In genomic region chr13:58400576-58400975, GRCm38 (mm10) we compare ENCODE assay signal across 8 mouse cellular contexts. TPM values are rescaled to one million over a fixed set of nuclear protein-coding genes. Genes with fewer than 3 reads are reported as not detected.
DNase-seq lines count a peak whose midpoint lies in the region; ATAC-seq and TF ChIP-seq lines count a peak whose summit lies in the region.

No protein-coding gene starts in this region.

- intact Hi-C loops in left cerebral cortex, postnatal 14 days (cut with DNase I), result loop anchor here (5.0 kb wide), 3 partner anchors 122 to 187 kb away; no protein-coding TSS in a partner anchor

- in situ Hi-C loops in CH12.LX (cut with MboI; ENCODE audit: low pct_ligation_motif_present, low pct_unique_long_range_greater_than_20kb, low sequenced_read_pairs), result no loop called here

- H3K9me3 ChIP-seq in CH12.LX (replicated peaks; ENCODE audit: low read length), result no peaks in the 10 kb centered on the region
- H3K9me3 ChIP-seq in forebrain, postnatal 0 days (ENCODE audit: low read length), result no peaks in the 10 kb centered on the region

- H3K4me2 ChIP-seq in CH12.LX (ENCODE audit: insufficient read depth, low read depth, poor library complexity, severe bottlenecking), result peak overlapping the region; percentile 66; the same call in 1 of the 2 replicates
- peak overlapping the region; percentile 76 for H3K4me2 ChIP-seq in forebrain, postnatal 0 days (ENCODE audit: low read depth)

- no peak for TF ChIP-seq EP300 in CH12.LX (IDR thresholded peaks at IDR 0.05; ENCODE audit: low read length)

- no peak for TF ChIP-seq CTCF in CH12.LX (conservative IDR thresholded peaks at IDR 0.05 in 1 of 2, IDR thresholded peaks at IDR 0.05 in 1 of 2; ENCODE audit: low read depth in 2 of 2, low read length in 2 of 2)
- TF ChIP-seq CTCF in forebrain, postnatal 0 days (IDR thresholded peaks at IDR 0.05; ENCODE audit: low read depth), result no peak

- dilution Hi-C loops in CH12.LX (cut with MboI; ENCODE audit: extremely low pct_ligation_motif_present, extremely low pct_unique_long_range_greater_than_20kb, low sequenced_read_pairs), result no loop called here

- H3K79me2 ChIP-seq in CH12.LX (replicated peaks; ENCODE audit: control insufficient read depth, extremely low read depth, insufficient read depth, poor library complexity, severe bottlenecking), result peaks cover 51% of the 10 kb centered on the region
- peaks cover 84% of the 10 kb centered on the region for H3K79me2 ChIP-seq in macrophage (ENCODE audit: inconsistent target)

- no peak for TF ChIP-seq POLR2A in CH12.LX (IDR thresholded peaks at IDR 0.05; ENCODE audit: low read depth, low read length)

- no peak for TF ChIP-seq RAD21 in CH12.LX (IDR thresholded peaks at IDR 0.05; ENCODE audit: low read depth, low read length)

- peaks cover 0 to 21% of the 10 kb centered on the region in 2 experiments; a peak in 2 of 4 replicates for H3K4me1 ChIP-seq in CH12.LX (ENCODE audit: control insufficient read depth in 1 of 2, insufficient read depth in 2 of 2)
- 0 out of 2 replicates have a peak, but pooled peaks cover 2% of the 10 kb centered on the region for H3K4me1 ChIP-seq in forebrain, postnatal 0 days (ENCODE audit: insufficient read depth)

- peak overlapping the region; percentile 91 for H3K9ac ChIP-seq in CH12.LX (ENCODE audit: insufficient read depth, low read depth)
- peak overlapping the region; percentile 100 for H3K9ac ChIP-seq in forebrain, postnatal 0 days

- no peak for ATAC-seq in forebrain, postnatal 0 days

- no peaks in the 10 kb centered on the region for H3K27me3 ChIP-seq in CH12.LX (replicated peaks)
- H3K27me3 ChIP-seq in forebrain, postnatal 0 days (ENCODE audit: insufficient read depth, low read length), result no peaks in the 10 kb centered on the region

- WGBS in forebrain, postnatal 0 days, result 1% methylated on average over 11 of the region's 11 CpGs
- 0% methylated on average over 9 of the region's 11 CpGs for WGBS in macrophage (ENCODE audit: missing documents)

- H3K36me3 ChIP-seq in CH12.LX (replicated peaks in 1 of 2; ENCODE audit: control insufficient read depth in 1 of 2, insufficient read depth in 1 of 2, low read length in 1 of 2) (peaks cover 18 to 36% of the 10 kb centered on the region in 2 experiments), macrophage (ENCODE audit: inconsistent target) (peaks cover 43% of the 10 kb centered on the region)
- peaks cover 21% of the 10 kb centered on the region for H3K36me3 ChIP-seq in forebrain, postnatal 0 days (ENCODE audit: insufficient read depth)

- H3K27ac ChIP-seq in CH12.LX (ENCODE audit: insufficient read depth, low read depth), result no peak overlapping the region
- no peak overlapping the region for H3K27ac ChIP-seq in forebrain, postnatal 0 days (ENCODE audit: low read depth, low read length)
- H3K27ac ChIP-seq in macrophage, result peak overlapping the region; percentile 56

- peak; percentile 55 for DNase-seq in heart, adult 11 months
- DNase-seq in heart, postnatal 4 days, result no peak
- DNase-seq in CH12.LX (ENCODE audit: extremely low read depth), result peak; percentile 36
- no peak for DNase-seq in forebrain, postnatal 0 days
- no peak for DNase-seq in layer of hippocampus, adult 8-10 months (ENCODE audit: low spot score in 2 of 2)
- no peak for DNase-seq in left cerebral cortex, postnatal 14 days (ENCODE audit: low spot score in 2 of 2)
- DNase-seq in spleen, adult 12 weeks (ENCODE audit: low spot score), result no peak

- H3K4me3 ChIP-seq in CH12.LX (replicated peaks in 1 of 3; ENCODE audit: low read depth in 2 of 3, low read length in 2 of 3, poor library complexity in 1 of 3) (peak overlapping the region; percentile 87 to 96 (median 89)), macrophage (ENCODE audit: inconsistent target) (peak overlapping the region; percentile 88)
- H3K4me3 ChIP-seq in forebrain, postnatal 0 days (ENCODE audit: low read depth, low read length), result peak overlapping the region; percentile 100

TF ChIP-seq in CH12.LX, 34 proteins besides CTCF, POLR2A, EP300 and RAD21:
- TF ChIP-seq USF1 (IDR thresholded peaks at IDR 0.05; ENCODE audit: low read depth, low read length), result no peak
- no peak for TF ChIP-seq POLR2AphosphoS2 (IDR thresholded peaks at IDR 0.05; ENCODE audit: low read depth, low read length)
- no peak for TF ChIP-seq MYC (IDR thresholded peaks at IDR 0.05; ENCODE audit: low read depth, low read length)
- TF ChIP-seq TCF12 (IDR thresholded peaks at IDR 0.05; ENCODE audit: low read depth, low read length), result no peak
- TF ChIP-seq MAX (IDR thresholded peaks at IDR 0.05; ENCODE audit: low read length), result no peak
- no peak for TF ChIP-seq CHD2 (IDR thresholded peaks at IDR 0.05; ENCODE audit: low read length)
- no peak for TF ChIP-seq RCOR1 (conservative IDR thresholded peaks at IDR 0.05; ENCODE audit: low read depth, low read length)
- TF ChIP-seq ZMIZ1 (IDR thresholded peaks at IDR 0.05; ENCODE audit: low read depth, low read length), result no peak
- TF ChIP-seq NELFE (IDR thresholded peaks at IDR 0.05; ENCODE audit: low read depth, low read length), result no peak
TF ChIP-seq in CH12.LX: peak in this region for 0.

RNA-seq across cellular contexts. Expression of gene Rmi1, which starts 1.5 kb away (rescaled TPM):
- 10 to 100 TPM; 12.0 to 14.1 TPM for total RNA-seq in heart, postnatal 4 days (2021)
- total RNA-seq in CH12.LX (2012; rRNA removed), result 6.8 and 7.1 TPM in 2 replicates
- 7.7 and 8.4 TPM in 2 replicates for total RNA-seq in CH12.LX (2014; rRNA removed)
- 11.0 and 11.1 TPM in 2 replicates for polyA plus RNA-seq in CH12.LX (2012; ENCODE audit: insufficient read length, low read depth)
- total RNA-seq in forebrain, postnatal 0 days (2014; rRNA removed), result 14.0 and 20.8 TPM in 2 replicates
- 14.2 and 18.7 TPM in 2 replicates for polyA plus RNA-seq in forebrain, postnatal 0 days (2015; fragmentation: Nextera tagmentation; extraction: Ambion mirVana)
- 10 to 100 TPM; 20.6 to 95.2 (median 43.9) TPM for total RNA-seq in macrophage (2018; cell fraction: chromatin; rRNA removed)
- total RNA-seq in macrophage (2018; cell fraction: cytosol; rRNA removed), result 10 to 100 TPM in 25 of 26 experiments, 1 to 10 TPM in 1; 8.2 to 27.1 (median 16.7) TPM
- total RNA-seq in macrophage (2018; cell fraction: nucleus; rRNA removed), result 100 to 1,000 TPM in 1 of 26 experiments, 10 to 100 TPM in 25; 22.3 to 101 (median 41.2) TPM
- 18.1 to 36.6 TPM (median 36.0 TPM) in 3 replicates for polyA plus RNA-seq in macrophage (2018)
- 10 to 100 TPM; 17.0 to 20.7 (median 18.1) TPM for total RNA-seq in layer of hippocampus, adult 8-10 months (2022)
- total RNA-seq in left cerebral cortex, postnatal 14 days (2021), result 10 to 100 TPM; 12.8 to 13.0 TPM

RNA-seq across cellular contexts. Expression of gene Hnrnpk, which starts 2.6 kb away (rescaled TPM):
- total RNA-seq in heart, postnatal 4 days (2021), result 100 to 1,000 TPM; 898 to 905 TPM
- 411 and 510 TPM in 2 replicates for total RNA-seq in CH12.LX (2012; rRNA removed)
- total RNA-seq in CH12.LX (2014; rRNA removed), result 1,174 and 1,271 TPM in 2 replicates
- 1,522 and 1,549 TPM in 2 replicates for polyA plus RNA-seq in CH12.LX (2012; ENCODE audit: insufficient read length, low read depth)
- 737 and 787 TPM in 2 replicates for total RNA-seq in forebrain, postnatal 0 days (2014; rRNA removed)
- 1,083 and 1,166 TPM in 2 replicates for polyA plus RNA-seq in forebrain, postnatal 0 days (2015; fragmentation: Nextera tagmentation; extraction: Ambion mirVana)
- 1,000 to 10,000 TPM in 10 of 26 experiments, 100 to 1,000 TPM in 16; 632 to 1,255 (median 977) TPM for total RNA-seq in macrophage (2018; cell fraction: chromatin; rRNA removed)
- 100 to 1,000 TPM; 279 to 518 (median 328) TPM for total RNA-seq in macrophage (2018; cell fraction: cytosol; rRNA removed)
- total RNA-seq in macrophage (2018; cell fraction: nucleus; rRNA removed), result 100 to 1,000 TPM; 397 to 697 (median 553) TPM
- polyA plus RNA-seq in macrophage (2018), result 321 to 467 TPM (median 425 TPM) in 3 replicates
- 100 to 1,000 TPM; 676 to 762 (median 708) TPM for total RNA-seq in layer of hippocampus, adult 8-10 months (2022)
- 100 to 1,000 TPM; 649 to 670 TPM for total RNA-seq in left cerebral cortex, postnatal 14 days (2021)

RNA-seq across cellular contexts. Expression of gene 2210016F16Rik, which starts 15.6 kb away (rescaled TPM):
- total RNA-seq in heart, postnatal 4 days (2021), result 10 to 100 TPM; 18.6 to 18.7 TPM
- total RNA-seq in CH12.LX (2012; rRNA removed) (0.42 and 0.51 TPM in 2 replicates), CH12.LX (2014; rRNA removed) (0.12 TPM in 1 of 2 replicates, not detected in the other)
- polyA plus RNA-seq in CH12.LX (2012; ENCODE audit: insufficient read length, low read depth) (4.7 and 5.3 TPM in 2 replicates), macrophage (2018) (14.0 to 26.7 TPM (median 16.3 TPM) in 3 replicates)
- 16.0 and 16.8 TPM in 2 replicates for total RNA-seq in forebrain, postnatal 0 days (2014; rRNA removed)
- 14.2 TPM in 2 replicates for polyA plus RNA-seq in forebrain, postnatal 0 days (2015; fragmentation: Nextera tagmentation; extraction: Ambion mirVana)
- total RNA-seq in macrophage (2018; cell fraction: chromatin; rRNA removed), result 10 to 100 TPM in 3 of 26 experiments, 1 to 10 TPM in 23; 1.1 to 11.1 (median 4.3) TPM
- total RNA-seq in macrophage (2018; cell fraction: cytosol; rRNA removed), result 10 to 100 TPM; 13.8 to 29.2 (median 20.9) TPM
- total RNA-seq in macrophage (2018; cell fraction: nucleus; rRNA removed), result 10 to 100 TPM in 13 of 26 experiments, 1 to 10 TPM in 13; 4.3 to 23.7 (median 9.6) TPM
- 1 to 10 TPM; 6.8 to 9.5 (median 7.6) TPM for total RNA-seq in layer of hippocampus, adult 8-10 months (2022)
- total RNA-seq in left cerebral cortex, postnatal 14 days (2021), result 1 to 10 TPM; 4.5 to 5.1 TPM

RNA-seq across cellular contexts. Expression of gene Kif27, which starts 41.7 kb away (rescaled TPM):
- total RNA-seq in heart, postnatal 4 days (2021), result under 1 TPM; 0.34 to 0.79 TPM
- total RNA-seq in CH12.LX (2012; rRNA removed), result not detected in 2 replicates
- total RNA-seq in CH12.LX (2014; rRNA removed), result not detected in 2 replicates
- not detected in 2 replicates for polyA plus RNA-seq in CH12.LX (2012; ENCODE audit: insufficient read length, low read depth)
- total RNA-seq in forebrain, postnatal 0 days (2014; rRNA removed), result 2.3 and 5.2 TPM in 2 replicates
- 0.82 and 2.0 TPM in 2 replicates for polyA plus RNA-seq in forebrain, postnatal 0 days (2015; fragmentation: Nextera tagmentation; extraction: Ambion mirVana)
- total RNA-seq in macrophage (2018; cell fraction: chromatin; rRNA removed), result 1 to 10 TPM in 5 of 26 experiments, under 1 TPM in 17, not detected in 4; 0.13 to 1.6 (median 0.48) TPM
- total RNA-seq in macrophage (2018; cell fraction: cytosol; rRNA removed), result under 1 TPM in 20 of 26 experiments, not detected in 6; 0.03 to 0.24 (median 0.07) TPM
- total RNA-seq in macrophage (2018; cell fraction: nucleus; rRNA removed), result 1 to 10 TPM in 2 of 26 experiments, under 1 TPM in 21, not detected in 3; 0.10 to 1.8 (median 0.36) TPM
- 0.10 to 0.20 TPM (median 0.14 TPM) in 3 replicates for polyA plus RNA-seq in macrophage (2018)
- total RNA-seq in layer of hippocampus, adult 8-10 months (2022), result 1 to 10 TPM; 2.9 to 4.5 (median 4.1) TPM
- total RNA-seq in left cerebral cortex, postnatal 14 days (2021), result 1 to 10 TPM; 2.6 to 3.3 TPM

Comparison
In these comparisons a context has a peak if more than half of its experiments do, and no peak if none do; other contexts are left out.
1. DNase-seq: peak in heart, adult 11 months (single experiment) and CH12.LX (single experiment); none in heart, postnatal 4 days (single experiment), forebrain, postnatal 0 days (single experiment), layer of hippocampus, adult 8-10 months (0 of 2), left cerebral cortex, postnatal 14 days (0 of 2) and spleen, adult 12 weeks (single experiment).
2. Peak in every context shown above with its lines, with median percentiles within 50 percentile points of each other: H3K4me3 ChIP-seq.